Mouse (Mus musculus) activated CD4-positive, CD25-positive, alpha-beta regulatory T cell, adult 4 months (primary cell): ENCODE results near the gene D2hgdh. TPM values are rescaled to one million over a fixed set of nuclear protein-coding genes. Genes with fewer than 3 reads are reported as not detected.
"Not testable (repeated sequence)": the region's sequence is repeated elsewhere in the genome, so short reads cannot be mapped to it uniquely, and the experiment has no call there.

Experiments
- ATAC-seq: one replicate; pipeline ENCODE4 v1.8.0; 2017
- polyA plus RNA-seq, 2 experiments: library from polyadenylated mRNA; unstranded; fragments of 100-300 nt; shearing (Covaris generic); gene quantifications; one replicate each; pipeline ENCODE4 v1.2.1; 2017

The D2hgdh gene
- polyA plus RNA-seq, 2 experiments from 2014 or later, result 15.5 to 20.9 TPM

DNA sequence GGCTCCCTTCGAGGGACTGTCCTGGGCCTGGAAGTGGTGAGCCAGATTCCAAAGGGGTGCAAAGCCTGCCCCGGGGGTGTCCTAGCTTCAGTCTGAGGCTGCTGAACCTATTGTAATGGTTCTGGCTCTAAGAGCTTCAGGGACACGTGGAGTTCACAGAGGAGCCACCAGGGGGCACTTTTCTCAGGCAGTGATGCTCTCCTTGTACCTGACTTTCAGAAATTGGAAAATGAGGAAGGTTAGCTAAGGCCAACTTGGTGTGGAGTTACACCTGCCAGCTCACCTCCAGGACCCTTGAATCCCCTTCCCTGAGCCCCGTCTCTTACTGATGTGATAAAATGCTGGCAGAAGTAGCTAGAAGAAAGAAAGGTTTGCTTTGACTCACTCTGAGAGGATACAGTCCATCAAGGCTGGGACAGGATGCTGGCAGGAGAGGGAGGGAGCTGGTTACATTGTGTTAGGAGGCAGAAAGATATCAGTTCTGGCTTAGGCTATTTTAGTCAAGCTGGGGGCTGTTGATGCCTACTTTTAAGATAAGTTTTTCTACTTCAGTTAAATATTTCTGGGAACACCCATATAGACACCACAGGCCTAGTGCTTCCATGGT lies 8.1 kb downstream of the D2hgdh start:
- peak; percentile 73 for ATAC-seq

DNA sequence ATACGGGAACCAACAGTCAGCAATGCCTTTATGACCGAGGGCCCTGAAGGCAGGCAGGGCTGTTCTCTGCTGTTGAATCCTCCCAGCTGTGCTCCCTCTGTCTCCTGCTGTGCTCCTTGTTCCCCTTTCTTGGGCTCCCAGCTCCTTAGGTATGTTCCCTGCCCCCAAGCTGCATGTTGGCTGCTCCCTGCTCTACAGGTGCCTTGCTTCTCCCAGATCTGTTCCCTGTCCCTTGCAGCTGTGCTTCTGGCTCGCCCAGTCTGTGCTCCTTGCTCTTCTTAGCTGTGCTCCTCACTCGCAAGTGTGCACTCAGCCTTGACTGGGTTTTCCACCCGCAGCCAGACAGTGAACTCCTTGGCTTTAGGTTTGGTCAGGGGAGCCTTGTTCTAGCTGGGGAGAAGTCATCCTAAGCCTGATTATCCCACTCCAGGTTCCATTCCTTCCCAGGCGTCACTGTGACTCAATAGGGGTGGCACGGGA lies 10.0 kb downstream of the D2hgdh start:
- no peak for ATAC-seq

DNA sequence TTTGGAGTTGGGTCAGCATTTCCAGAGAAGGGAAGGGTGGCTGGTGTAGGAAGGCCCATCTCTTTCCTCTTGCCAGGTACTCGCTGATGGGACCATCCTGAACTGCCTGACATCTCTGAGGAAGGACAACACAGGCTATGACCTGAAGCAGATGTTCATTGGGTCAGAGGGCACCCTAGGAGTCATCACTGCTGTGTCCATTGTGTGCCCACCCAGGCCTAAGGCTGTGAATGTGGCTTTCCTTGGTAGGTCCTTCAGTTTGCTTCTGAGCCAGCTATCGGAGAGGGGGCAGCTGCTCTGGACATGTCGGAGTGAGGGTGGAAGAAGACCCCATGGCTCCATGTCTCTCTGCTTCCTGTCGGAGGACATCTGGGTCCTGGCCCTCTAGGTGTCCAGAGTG lies 10.5 kb downstream of the D2hgdh start:
- no peak for ATAC-seq

DNA sequence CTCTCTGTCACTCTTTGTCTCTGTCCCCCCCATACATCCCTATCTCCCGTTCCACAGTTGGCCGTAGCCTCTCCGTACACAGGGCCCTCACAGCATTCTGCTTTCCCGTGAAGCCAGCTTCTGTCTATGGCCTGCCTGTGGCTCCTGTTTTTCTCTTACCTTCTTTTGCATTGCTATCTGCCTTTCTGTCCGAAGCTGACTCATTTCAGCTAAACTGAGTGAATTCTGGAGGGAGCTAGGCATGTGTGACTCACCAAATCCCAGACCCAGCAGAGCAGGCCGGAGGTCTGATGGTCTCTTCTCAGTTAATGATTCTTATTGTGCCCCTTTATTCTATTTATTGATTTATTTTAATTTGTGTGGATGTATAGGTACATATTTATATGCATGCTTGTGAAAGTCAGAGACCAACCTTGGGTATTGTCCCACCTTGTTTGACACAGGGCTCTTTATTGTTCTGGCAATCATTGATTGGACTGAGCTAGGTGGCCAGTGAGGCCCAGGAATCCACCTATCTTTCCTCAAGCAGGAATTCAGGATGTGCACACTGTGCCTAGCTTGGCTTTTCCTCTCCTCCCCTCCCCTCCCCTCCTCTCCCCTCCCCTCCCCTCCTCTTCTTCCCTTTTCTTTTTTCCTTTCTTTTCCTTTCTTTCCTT lies 11.3 kb downstream of the D2hgdh start:
- ATAC-seq, result no peak

DNA sequence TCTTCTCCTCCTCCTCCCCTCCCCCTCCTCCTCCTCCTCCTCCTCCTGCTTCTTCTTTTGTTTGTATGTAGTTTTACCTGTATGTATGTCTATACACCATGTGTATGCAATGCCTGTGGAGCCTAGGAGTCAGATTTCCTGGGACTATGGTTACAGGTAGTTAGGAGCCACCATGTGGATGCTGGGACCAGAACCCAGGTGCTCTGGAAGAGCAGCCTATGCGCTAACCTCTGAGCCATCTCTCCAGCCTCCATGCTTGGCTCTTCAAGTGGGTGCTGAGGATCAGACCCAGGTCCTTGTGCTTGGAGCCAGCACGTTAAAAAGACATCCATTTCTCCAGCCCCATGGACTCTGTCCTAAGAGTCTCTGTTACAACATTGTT lies 11.8 kb downstream of the D2hgdh start:
- no peak for ATAC-seq

DNA sequence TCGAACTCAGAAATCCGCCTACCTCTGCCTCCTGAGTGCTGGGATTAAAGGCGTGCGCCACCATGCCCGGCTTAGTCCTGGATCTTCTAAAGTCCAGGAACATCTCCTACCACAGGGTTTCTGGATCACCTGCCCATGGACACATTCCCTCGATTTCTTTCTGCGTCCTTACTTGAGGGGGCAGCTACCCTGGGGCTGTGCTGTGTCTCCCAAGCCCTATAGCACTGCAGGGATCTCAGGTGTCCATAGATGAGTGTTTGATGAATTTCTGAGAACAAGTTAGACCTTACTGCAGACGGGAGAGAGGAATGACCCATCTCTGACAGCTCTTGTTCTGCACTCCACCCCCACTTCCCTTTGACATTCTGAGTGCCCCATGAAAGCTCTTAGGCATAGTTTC lies 12.6 kb downstream of the D2hgdh start:
- ATAC-seq, result no peak

DNA sequence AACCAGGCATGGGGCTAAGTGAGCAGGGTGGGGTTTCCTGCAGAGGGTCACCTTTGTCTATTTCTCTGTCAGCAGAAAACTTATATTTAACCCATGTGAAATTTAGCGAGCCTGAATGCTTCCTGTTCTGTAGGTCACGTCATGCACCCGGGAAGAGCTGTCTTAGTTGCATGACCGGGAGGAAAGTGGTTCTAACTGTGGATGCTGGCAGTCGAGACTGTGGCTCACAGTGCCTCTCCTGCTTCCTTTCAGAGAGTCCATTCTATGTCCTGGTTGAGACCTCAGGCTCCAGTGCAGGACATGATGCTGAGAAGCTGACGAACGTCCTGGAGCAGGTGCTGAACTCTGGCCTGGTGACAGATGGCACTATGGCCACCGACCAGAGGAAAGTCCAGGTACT lies 13.9 kb downstream of the D2hgdh start:
- not testable (repeated sequence) for ATAC-seq

DNA sequence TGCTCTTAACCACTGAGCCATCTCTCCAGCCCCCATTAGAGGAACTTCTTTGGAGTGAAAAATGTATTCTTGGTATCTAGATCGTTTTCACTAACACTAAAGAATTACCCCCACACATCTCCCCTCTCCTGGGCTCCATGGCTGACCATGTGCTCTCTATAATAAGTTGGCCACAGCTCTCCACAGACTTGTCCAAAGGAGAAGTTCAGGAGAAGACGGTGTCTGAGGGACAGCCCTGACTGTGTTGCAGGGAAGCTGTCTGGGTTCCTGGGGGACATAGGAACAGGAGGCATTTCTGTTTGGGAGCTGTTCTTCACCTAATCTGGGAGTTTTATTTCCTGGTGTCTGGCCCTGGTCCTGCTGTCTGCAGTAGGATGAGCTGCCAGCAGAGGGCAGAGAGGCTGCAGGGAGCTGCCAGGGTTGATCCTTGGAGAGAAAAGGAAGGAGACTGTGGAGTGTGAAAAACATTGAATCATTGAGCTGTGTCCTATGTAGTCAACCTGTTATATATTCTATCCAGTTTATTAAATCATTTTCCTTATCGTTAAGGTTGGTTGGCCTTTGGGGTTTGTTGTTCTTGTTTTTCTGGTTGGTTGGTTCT lies 21.2 kb downstream of the D2hgdh start:
- not testable (repeated sequence) for ATAC-seq

DNA sequence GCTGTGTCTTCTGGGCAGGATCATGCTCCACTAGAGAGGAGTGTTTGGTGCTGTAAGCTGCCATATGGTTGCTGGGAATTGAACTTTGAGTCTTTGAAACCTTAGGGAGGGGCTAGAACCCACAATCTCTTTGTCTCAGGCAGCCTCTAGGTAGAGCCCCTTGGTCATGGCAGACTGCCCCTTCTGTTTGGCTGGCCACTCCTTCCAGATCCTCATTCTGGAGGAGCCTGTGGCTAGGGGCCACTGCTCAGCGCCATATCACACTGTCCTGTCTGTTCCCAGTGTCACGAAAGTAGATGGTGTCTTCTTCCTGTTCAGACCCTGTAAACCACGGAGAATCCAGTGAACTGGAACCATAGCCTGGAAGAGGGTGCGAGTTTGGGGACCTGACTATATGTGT lies 31.1 kb downstream of the D2hgdh start:
- not testable (repeated sequence) for ATAC-seq

DNA sequence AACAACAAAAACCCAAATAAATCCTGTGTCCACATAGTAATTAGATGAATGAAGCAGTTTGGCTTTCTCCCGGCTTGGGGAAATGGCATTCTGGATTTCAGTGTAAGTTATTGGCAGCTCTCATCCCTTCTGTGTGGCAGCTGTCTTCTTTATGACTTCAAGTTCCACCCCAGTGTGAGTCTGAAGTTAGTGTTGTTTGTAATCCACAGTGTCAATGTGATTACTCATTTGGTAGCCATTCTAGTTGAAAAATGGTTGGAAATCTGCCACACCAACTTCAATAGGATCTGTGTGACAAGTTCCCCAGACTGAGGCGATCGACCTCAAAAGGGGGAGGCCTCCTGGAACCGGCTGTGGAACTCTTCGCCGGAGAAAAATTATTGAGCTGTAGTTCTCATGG lies 32.7 kb downstream of the D2hgdh start:
- ATAC-seq, result no peak

DNA sequence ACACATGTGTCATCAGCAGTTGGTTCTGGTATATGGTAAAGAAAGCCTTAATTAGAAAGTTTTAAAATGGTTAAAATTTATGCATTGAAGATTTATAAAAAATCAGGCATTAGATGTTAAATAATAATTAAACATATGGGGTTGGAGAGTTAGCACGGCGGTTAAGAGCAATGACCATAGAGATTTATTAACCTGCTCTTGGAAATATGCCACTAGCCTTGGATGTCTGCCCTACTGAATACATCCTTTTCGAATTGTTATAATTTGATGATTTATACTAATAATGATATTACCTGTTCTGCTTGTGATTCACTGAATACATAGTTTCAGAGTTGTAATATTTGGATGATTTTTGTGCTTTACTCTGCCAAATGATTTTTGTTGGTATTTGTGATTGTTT lies 33.3 kb downstream of the D2hgdh start:
- no peak for ATAC-seq

DNA sequence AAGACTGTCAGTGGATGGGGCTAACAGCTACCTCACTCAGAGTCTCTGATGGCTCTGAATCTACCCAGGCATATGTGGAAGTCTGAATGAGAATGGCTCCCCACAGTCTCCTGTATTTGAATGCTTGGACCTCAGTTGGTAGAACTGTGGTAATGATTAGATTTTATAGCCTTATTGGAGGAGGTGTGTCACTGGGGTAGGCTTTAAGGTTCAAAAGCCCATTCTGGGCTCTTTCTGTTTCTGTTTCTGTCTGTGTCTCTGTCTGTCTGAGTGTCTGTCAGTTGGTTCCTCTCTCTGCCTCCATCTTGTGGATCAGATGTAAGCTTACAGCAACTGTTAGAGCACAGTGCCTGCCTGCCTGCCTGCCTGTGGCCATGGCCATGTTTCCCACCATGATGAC lies 34.9 kb downstream of the D2hgdh start:
- no peak for ATAC-seq

DNA sequence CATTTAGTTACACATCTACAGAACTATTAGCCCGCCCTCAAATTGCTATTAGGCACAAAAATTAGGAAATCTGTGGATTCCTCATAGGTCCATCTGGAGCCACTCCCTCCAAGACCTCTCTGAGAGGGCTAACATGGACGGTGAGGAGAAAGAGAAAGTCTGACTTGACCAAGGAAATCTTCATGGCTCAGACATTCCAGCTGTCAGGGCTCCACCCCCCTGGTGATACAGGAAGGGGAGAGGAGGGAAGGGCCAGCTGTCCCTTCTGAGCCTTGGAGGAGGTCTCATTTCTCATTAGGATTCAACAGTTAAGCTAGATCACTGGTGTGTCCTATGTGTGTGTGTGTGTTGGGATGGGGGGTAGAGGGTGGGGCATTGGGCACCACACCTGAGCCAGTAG lies 36.3 kb downstream of the D2hgdh start, which contains the start of gene Gal3st2:
TSS of gene Gal3st2 (plus strand) at position 259 of the 400 bp plus-strand sequence.
- ATAC-seq, result not testable (repeated sequence)

DNA sequence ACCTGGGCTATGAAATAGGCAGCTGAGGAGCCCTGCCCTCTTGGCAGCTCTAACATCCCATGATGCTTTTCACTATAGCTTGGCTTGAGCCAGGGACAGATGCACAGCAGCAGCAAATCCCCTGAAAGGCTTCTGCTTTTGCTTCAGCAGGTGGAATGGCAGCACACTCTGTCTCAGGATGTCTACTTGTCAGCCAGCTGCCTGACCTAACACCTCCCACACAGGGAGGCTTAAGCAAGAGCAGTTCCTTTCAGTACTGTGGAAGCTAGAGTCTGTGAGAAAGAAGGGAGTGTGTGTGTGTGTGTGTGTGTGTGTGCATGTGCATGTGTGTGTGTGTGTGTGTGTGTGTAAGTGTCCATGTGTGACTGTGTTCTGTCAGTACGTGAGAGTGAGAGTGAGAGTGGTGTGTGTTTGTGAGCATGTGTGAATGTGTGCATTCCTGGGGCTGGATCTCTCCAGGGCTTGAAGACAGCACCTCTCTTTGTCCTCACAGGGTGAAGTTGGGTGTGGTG lies 46.9 kb downstream of the D2hgdh start:
- ATAC-seq, result not testable (repeated sequence)

DNA sequence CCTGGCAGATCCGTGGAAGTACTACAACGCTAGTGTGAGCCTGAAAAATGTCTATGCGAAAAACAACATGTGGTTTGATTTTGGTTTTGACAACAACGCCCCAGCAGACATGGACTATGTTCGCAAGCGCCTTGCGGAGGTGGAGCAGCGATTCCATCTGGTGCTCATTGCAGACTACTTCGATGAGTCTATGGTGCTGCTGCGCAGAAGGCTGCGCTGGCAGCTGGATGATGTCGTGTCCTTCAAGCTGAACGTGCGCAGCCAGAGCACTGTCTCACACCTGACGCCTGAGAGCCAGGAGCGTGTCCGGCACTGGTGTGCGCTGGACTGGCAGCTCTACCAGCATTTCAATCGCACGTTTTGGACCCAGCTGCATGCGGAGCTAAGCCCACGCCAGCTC lies 49.7 kb downstream of the D2hgdh start:
- ATAC-seq, result not testable (repeated sequence)

DNA sequence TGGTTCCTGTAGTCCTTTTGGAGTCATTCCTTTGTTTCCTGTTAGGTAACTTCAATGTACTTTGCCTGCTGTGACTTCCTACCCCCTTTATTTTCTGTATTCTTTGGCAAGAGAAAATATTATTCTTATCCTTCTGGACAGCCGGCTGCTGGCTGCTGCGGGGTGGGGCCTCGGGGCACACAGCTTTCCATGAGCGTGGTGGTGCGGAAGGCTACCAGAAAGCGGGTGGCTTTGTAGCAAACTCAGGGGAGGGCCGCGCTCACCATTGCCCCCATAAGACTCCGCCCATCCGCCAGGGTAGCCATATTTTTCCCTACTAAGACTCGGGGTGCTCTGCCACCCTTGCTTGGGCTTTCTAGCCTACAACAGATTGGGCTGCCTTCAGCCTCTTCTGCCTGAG lies 57.1 kb downstream of the D2hgdh start:
- ATAC-seq, result not testable (repeated sequence)

DNA sequence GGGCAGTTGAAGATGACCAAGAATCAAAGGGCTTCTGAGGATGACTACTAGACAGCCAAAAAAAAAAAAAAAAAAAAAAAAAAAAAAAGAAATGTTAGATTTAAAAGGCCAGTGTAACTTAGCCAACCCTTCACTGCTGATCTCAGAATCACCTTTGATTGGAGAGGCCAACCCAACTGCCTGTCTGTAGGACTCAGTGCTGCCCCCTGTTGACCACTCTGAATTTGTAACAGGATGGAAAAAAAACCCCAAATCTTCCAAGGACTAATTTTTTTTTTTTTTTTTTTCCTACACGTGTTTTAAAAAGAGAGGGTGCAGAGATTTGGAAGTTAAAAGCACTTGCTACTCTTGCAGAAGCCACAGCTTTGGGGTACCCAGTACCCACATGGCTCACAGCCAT lies 66.2 kb downstream of the D2hgdh start:
- ATAC-seq, result not testable (repeated sequence)

DNA sequence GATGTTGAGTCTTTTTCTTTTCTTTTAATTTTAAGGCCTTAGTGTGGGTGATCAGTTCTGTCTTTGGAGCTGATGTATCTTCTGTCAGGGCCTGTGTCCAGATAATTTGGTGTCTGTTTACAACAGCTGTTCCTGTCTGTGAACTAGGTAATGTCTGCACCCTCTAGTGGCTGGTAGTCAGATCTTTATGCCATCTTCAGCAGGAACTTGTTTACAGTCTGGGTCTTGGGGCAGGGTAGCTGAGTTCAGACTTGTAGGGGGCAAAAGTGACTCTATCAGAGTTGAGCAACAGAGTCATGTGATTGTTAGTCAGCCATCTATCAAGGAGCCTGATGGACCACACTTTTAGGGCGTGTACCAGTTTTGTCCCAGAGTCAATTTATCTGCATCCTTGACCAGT lies 72.7 kb downstream of the D2hgdh start:
- ATAC-seq, result not testable (repeated sequence)

DNA sequence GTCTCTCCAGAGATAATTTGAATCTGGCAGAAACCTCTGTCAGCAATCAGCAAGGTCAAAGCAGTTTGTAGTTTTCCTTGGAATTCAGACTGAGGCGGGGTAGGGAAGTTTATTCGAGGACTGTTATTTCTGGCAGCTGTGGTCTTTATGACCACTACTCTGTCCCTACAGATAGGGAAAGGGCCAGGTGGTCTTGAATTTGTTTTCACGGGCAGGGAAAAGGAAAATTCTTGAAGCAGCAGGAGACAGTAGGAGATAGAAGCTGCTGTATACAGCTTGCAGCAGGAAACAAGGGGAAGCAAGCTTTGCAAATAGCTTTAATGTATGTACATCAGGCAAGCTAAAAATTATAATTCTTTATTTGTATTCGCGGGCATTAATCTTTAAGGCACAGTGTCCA lies 76.6 kb downstream of the D2hgdh start:
- ATAC-seq, result not testable (repeated sequence)
